Mouse (Mus musculus) lung, adult 2 months (tissue): ENCODE results near the gene Sec24a. TPM values are rescaled to one million over a fixed set of nuclear protein-coding genes. Genes with fewer than 3 reads are reported as not detected.
"Not testable (repeated sequence)": the region's sequence is repeated elsewhere in the genome, so short reads cannot be mapped to it uniquely, and the experiment has no call there.

Experiments used
- DNase-seq: peaks from one replicate; pipeline ENCODE4 v3.0.0; 2022
- H3K4me1 ChIP-seq: fragments of 200-500 bp; 2 replicates; pipeline ENCODE4 v1.6.1; 2011; ENCODE audit warnings: low read length; ENCODE audit not compliant: control insufficient read depth, insufficient read depth
- H3K4me3 ChIP-seq: fragments of 200-500 bp; replicated peaks from 2 replicates; pipeline ENCODE3; 2011; ENCODE audit warnings: low read depth, mild to moderate bottlenecking, control low read depth, low read length; ENCODE audit errors: extremely low read depth
- CTCF ChIP-seq: fragments of 200-500 bp; IDR thresholded peaks from 2 replicates; pipeline ENCODE4 v1.5.1; 2011; ENCODE audit warnings: mild to moderate bottlenecking, low read length, control low read depth; ENCODE audit not compliant: insufficient read depth
- POLR2A ChIP-seq: fragments of 200-500 bp; IDR thresholded peaks from 2 replicates; pipeline ENCODE4 v1.6.1; 2011; ENCODE audit warnings: low read depth, mild to moderate bottlenecking, control low read depth, low read length, borderline replicate concordance; ENCODE audit errors: extremely low read depth
- WGBS: fragments of 180-500 bp; shearing (Covaris S2); methylation state at CpG from one replicate; pipeline ENCODE4 v1.1.7; 2018; 5-methylcytosine and 5-hydroxymethylcytosine counted together
- polyA plus RNA-seq: library from polyadenylated mRNA; depleted of rRNA; stranded (reverse); fragments of >200 nt; gene quantifications from 2 replicates; pipeline ENCODE4 v1.2.3, GENCODE M21; 2012

Gene Sec24a
- polyA plus RNA-seq, 1 experiment, result 11.9 TPM

GRCm38 (mm10) chr11:51673291-51673690 is 90.1 kb downstream of the Sec24a start:
- no peak for DNase-seq
- TF ChIP-seq POLR2A (no peak), CTCF (no peak)
- H3K4me3 ChIP-seq, result no peak overlapping the region
- 79% methylated on average over 9 of the region's 9 CpGs for WGBS
- H3K4me1 ChIP-seq, result no peaks in the 10 kb centered on the region

GRCm38 (mm10) chr11:51671376-51671775 is 92.1 kb downstream of the Sec24a start:
- 53% methylated on average over 2 of the region's 2 CpGs for WGBS
- H3K4me3 ChIP-seq, result no peak overlapping the region
- TF ChIP-seq CTCF, result no peak
- TF ChIP-seq POLR2A, result no peak

GRCm38 (mm10) chr11:51670846-51671245 is 92.6 kb downstream of the Sec24a start:
- H3K4me1 ChIP-seq, result no peaks in the 10 kb centered on the region
- no peak overlapping the region for H3K4me3 ChIP-seq
- TF ChIP-seq CTCF (no peak), POLR2A (no peak)
- 93% methylated on average over 7 of the region's 7 CpGs for WGBS
- DNase-seq, result no peak

More at GRCm38 (mm10) chr11:51671376-51671775, 92.1 kb downstream of the Sec24a start:
- no peak for DNase-seq
- H3K4me1 ChIP-seq, result no peaks in the 10 kb centered on the region

- H3K4me3 ChIP-seq, H3K4me1 ChIP-seq, DNase-seq: not testable (repeated sequence)
- 76% methylated on average over 7 of the region's 7 CpGs for WGBS
Observed at GRCm38 (mm10) chr11:51664747-51665146, 98.7 kb downstream of the Sec24a start.

DNA sequence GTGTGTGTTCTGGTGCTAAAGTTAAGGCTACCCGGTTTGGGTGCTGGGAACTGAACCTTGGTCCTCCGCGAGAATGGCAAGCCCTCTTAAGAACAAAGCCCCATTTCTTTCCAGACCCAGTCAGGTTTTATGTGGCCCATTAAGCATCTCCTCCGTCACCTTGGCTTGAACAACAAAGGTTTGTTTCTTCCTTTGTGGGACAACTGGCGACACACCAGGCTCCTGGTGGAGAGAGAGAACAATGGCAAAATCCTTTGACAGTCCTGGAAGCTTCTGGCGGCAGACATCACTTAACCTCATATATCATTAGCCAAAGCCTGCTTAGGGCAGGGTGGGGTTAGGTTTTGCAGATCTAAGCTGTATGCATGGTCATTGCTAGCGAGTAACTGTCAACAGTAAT is 100.8 kb downstream of the Sec24a start:
- Histone ChIP-seq H3K4me3 (no peak overlapping the region), H3K4me1 (peaks cover 9% of the 10 kb centered on the region)
- 66% methylated on average over 7 of the region's 7 CpGs for WGBS
- DNase-seq, result no peak
- no peak for TF ChIP-seq CTCF
- no peak for TF ChIP-seq POLR2A

DNA sequence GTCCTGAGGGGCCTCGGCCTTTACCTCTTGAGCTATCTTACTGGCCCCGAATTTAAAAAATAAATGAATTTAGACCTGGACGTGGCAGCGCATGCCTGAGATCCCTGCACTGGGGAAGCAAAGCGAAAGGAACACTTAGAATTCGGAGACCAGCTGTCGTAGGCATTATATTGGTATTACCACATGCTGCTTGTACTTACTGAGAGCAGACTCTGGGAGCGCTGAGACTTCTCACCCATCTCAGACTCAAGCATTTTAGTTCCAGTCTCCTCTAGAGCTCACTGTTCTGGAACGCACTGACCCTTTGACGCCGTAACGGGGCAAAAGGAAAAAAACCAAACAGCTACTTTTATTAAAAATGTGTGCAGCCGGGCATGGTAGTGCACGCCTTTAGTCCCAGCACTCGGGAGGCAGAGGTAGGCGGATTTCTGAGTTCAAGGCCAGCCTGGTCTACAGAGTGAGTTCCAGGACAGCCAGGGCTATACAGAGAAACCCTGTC is 101.5 kb downstream of the Sec24a start:
- no peak for DNase-seq
- Histone ChIP-seq H3K4me3 (no peak overlapping the region), H3K4me1 (peaks cover 9% of the 10 kb centered on the region)
- no peak for TF ChIP-seq POLR2A
- TF ChIP-seq CTCF, result no peak
- WGBS, result 86% methylated on average over 16 of the region's 16 CpGs

- DNase-seq, result no peak
- WGBS, result 23% methylated on average over 6 of the region's 6 CpGs
Observed at GRCm38 (mm10) chr11:51658705-51659104, 104.7 kb downstream of the Sec24a start.

GRCm38 (mm10) chr11:51658291-51658690 is 105.1 kb downstream of the Sec24a start:
- no peak overlapping the region for H3K4me3 ChIP-seq
- 26% methylated on average over 7 of the region's 7 CpGs for WGBS
- TF ChIP-seq CTCF, result no peak
- no peak for TF ChIP-seq POLR2A
- H3K4me1 ChIP-seq, result peaks cover 12% of the 10 kb centered on the region
- no peak for DNase-seq

More at GRCm38 (mm10) chr11:51658705-51659104, 104.7 kb downstream of the Sec24a start:
- Histone ChIP-seq H3K4me1 (peaks cover 12% of the 10 kb centered on the region), H3K4me3 (no peak overlapping the region)
- no peak for TF ChIP-seq CTCF
- no peak for TF ChIP-seq POLR2A

- no peak for DNase-seq
Observed at GRCm38 (mm10) chr11:51656798-51657521, 106.5 kb downstream of the Sec24a start.

DNA sequence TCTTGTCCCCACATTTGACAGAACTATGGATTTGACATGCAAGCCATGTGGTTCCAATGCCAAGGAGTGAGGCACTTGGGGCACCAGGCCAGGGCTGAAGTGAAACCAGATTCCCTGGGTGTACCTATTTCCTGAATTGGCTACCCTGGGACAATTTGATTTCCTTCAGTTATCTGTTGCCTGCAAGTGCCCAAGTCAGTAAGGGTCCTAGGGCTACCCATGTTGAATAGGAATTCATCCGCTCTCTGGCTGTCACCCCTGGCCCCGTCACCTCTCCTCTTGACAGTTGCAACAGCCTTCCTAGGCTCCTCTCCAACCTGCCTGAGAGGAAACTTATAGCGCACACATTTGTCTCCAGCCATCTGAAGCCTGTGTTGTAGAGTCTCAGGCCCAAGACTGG is 108.5 kb downstream of the Sec24a start:
- TF ChIP-seq CTCF (no peak), POLR2A (no peak)
- no peak for DNase-seq
- H3K4me1 ChIP-seq, result peaks cover 12% of the 10 kb centered on the region
- no peak overlapping the region for H3K4me3 ChIP-seq
- WGBS, result 81% methylated on average over 3 of the region's 3 CpGs

More at GRCm38 (mm10) chr11:51656798-51657521, 106.5 kb downstream of the Sec24a start:
- TF ChIP-seq CTCF, result no peak
- TF ChIP-seq POLR2A, result no peak
- Histone ChIP-seq H3K4me1 (peaks cover 12% of the 10 kb centered on the region), H3K4me3 (no peak overlapping the region)
- WGBS, result 62% methylated on average over 10 of the region's 10 CpGs

GRCm38 (mm10) chr11:51653736-51654135 is 109.7 kb downstream of the Sec24a start:
- no peak overlapping the region for H3K4me3 ChIP-seq
- TF ChIP-seq POLR2A (no peak), CTCF (no peak)
- no peak for DNase-seq
- 85% methylated on average over 6 of the region's 6 CpGs for WGBS
- peaks cover 9% of the 10 kb centered on the region for H3K4me1 ChIP-seq
